Mouse (Mus musculus): ENCODE measurements around the gene Add1. TPM values are rescaled to one million over a fixed set of nuclear protein-coding genes. Genes with fewer than 3 reads are reported as not detected.
A peak's percentile ranks its signal among the peaks of the same experiment; 100 is the strongest.

Add1 gene
- polyA plus RNA-seq, 1 experiment from 2014 or later: 197 TPM

GRCm38 (mm10) chr5:34534776-34535581 is 38.5 kb upstream of the Add1 start:
- Histone ChIP-seq H3K27ac (no peak overlapping the region), H3K4me1 (peaks cover 7% of the 10 kb centered on the region; the same call in 1 of the 2 replicates), H3K9me3 (no peaks in the 10 kb centered on the region), H3K27me3 (no peaks in the 10 kb centered on the region), H3K9ac (no peak overlapping the region), H3K4me2 (no peak overlapping the region), H3K36me3 (no peaks in the 10 kb centered on the region), H3K4me3 (no peak overlapping the region)
- no peak for ATAC-seq (ENCODE audit: insufficient number of reproducible peaks, low FRiP score, low TSS enrichment, low read depth)
- WGBS: 80% methylated on average over 5 of the region's 5 CpGs

DNA sequence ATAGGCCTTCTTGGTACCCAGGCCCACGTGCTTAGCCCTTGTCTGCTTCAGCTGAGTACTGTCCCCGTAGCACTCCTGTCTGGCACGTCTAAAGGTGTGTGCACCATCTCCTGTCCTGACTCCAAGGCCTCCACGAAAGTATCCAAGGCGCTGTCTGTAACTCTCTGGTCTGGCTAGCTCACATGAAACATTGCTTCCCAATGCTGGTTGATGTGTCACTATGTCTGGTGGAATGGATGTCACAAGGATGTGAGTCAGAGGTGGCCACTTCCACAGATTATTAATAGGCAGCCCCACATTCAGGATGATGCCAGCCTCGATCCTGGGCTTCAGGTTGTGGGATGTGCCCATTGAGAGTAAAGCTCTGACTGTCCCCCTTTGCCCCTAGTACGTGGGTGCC is 37.6 kb upstream of the Add1 start:
- 84% methylated on average over 7 of the region's 7 CpGs for WGBS
- ATAC-seq (ENCODE audit: insufficient number of reproducible peaks, low FRiP score, low TSS enrichment, low read depth): no peak

DNA sequence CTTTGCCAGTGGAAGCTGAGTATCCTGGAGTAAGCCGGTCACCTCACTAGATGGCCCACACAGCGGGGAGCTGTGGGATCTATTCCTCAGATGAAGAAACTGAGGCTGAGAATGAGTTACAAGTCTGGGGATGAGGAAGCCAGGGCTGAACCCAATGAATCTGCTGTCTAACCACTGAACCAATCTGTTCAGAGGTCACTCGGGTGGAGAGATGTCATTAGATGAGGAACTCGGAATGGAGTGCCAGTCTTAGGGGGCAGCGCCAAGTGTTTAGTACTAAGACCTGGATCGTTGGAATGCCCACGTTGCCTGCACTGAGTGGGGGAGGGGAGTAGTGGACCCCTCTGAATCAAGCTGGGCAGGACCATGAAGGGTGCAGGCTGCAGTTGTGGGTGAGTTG is 35.4 kb upstream of the Add1 start:
- no peak overlapping the region for H3K4me3 ChIP-seq
- no peaks in the 10 kb centered on the region for H3K9me3 ChIP-seq
- H3K27me3 ChIP-seq: no peaks in the 10 kb centered on the region
- H3K36me3 ChIP-seq: no peaks in the 10 kb centered on the region
- H3K27ac ChIP-seq: no peak overlapping the region
- H3K9ac ChIP-seq: no peak overlapping the region
- no peak for ATAC-seq (ENCODE audit: insufficient number of reproducible peaks, low FRiP score, low TSS enrichment, low read depth)
- no peak overlapping the region for H3K4me2 ChIP-seq
- 0 out of 2 replicates have a peak, but pooled peaks cover 4% of the 10 kb centered on the region for H3K4me1 ChIP-seq
- WGBS: 70% methylated on average over 7 of the region's 7 CpGs

More for the DNA sequence above, 37.6 kb upstream of the Add1 start:
- no peak overlapping the region for H3K9ac ChIP-seq
- H3K27me3 ChIP-seq: no peaks in the 10 kb centered on the region
- no peak overlapping the region for H3K4me2 ChIP-seq
- H3K4me1 ChIP-seq: peaks cover 5% of the 10 kb centered on the region; the same call in 1 of the 2 replicates
- H3K36me3 ChIP-seq: no peaks in the 10 kb centered on the region
- H3K27ac ChIP-seq: no peak overlapping the region
- no peaks in the 10 kb centered on the region for H3K9me3 ChIP-seq
- no peak overlapping the region for H3K4me3 ChIP-seq

DNA sequence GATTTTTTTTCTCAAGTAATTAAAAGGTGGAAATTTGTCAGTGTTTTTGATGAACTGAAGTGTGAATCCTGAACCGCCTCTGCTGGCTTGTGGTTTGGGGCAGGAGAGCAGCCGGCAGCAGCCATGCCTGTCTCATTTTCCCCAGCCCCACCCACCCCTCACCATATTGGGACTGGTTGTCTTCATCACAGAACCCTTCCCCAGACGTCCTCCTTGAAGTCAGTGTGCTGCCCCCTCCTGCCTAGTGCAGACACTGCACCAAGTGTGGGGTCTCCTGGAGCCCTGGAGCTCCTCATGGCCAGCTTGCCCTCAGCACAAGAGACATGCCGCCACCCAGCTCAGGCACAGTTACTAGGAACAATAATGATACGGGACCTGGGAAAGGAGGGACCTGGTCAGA is 34.9 kb upstream of the Add1 start:
- Histone ChIP-seq H3K36me3 (no peaks in the 10 kb centered on the region), H3K9me3 (no peaks in the 10 kb centered on the region), H3K27me3 (no peaks in the 10 kb centered on the region), H3K4me1 (0 out of 2 replicates have a peak, but pooled peaks cover 6% of the 10 kb centered on the region), H3K9ac (no peak overlapping the region), H3K27ac (no peak overlapping the region), H3K4me3 (no peak overlapping the region), H3K4me2 (no peak overlapping the region)
- 33% methylated on average over 5 of the region's 5 CpGs for WGBS
- no peak for ATAC-seq (ENCODE audit: insufficient number of reproducible peaks, low FRiP score, low TSS enrichment, low read depth)

- H3K4me2 ChIP-seq: no peak overlapping the region
- no peak for ATAC-seq (ENCODE audit: insufficient number of reproducible peaks, low FRiP score, low TSS enrichment, low read depth)
- H3K27ac ChIP-seq: no peak overlapping the region
- 81% methylated on average over 2 of the region's 2 CpGs for WGBS
- no peaks in the 10 kb centered on the region for H3K27me3 ChIP-seq
- 0 out of 2 replicates have a peak, but pooled peaks cover 6% of the 10 kb centered on the region for H3K4me1 ChIP-seq
- no peaks in the 10 kb centered on the region for H3K36me3 ChIP-seq
- no peaks in the 10 kb centered on the region for H3K9me3 ChIP-seq
- H3K4me3 ChIP-seq: no peak overlapping the region
- H3K9ac ChIP-seq: no peak overlapping the region
Measured at GRCm38 (mm10) chr5:34539121-34539520, 34.3 kb upstream of the Add1 start.

DNA sequence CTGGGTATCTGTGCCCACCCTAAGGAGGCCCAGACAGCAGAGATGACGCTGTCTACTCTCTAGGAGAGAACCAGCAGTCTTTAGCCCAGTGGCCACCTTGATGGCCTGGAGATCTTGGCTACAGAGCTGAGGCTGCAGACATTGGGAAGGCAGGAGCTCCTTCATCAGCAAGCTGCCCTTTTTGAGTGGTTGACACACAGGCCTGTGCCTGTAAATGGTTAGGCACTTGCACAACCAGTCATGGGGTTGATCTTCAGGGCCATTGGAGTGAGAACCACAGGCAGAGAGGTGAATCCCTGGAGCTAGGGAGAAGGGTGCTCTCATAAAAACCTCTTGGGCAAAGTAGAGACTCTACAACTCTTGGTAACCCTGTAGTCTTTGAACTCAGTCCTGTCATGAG is 31.3 kb upstream of the Add1 start:
- H3K36me3 ChIP-seq: no peaks in the 10 kb centered on the region
- WGBS: 64% methylated on average over 1 of the region's 1 CpGs

DNA sequence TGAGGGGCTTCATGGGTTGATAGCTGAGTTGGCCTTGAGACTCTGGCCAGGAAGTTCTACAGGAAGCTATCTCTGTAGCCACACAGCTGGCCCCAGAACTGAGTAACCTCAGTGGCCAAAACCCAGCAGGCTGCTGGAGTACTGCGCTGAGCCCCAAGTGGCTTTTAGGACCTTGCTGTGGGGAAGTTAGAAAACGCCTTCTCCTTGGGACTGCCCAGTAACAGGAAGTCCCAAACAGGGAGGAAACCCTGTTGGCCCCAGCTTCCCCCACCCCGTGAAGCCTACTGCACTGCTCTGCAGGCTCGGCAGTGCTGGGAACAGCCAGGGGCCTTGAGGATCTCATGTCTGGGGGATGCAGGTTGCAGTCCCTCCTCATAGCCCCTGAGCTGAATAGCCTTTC is 30.4 kb upstream of the Add1 start:
- 53% methylated on average over 4 of the region's 4 CpGs for WGBS
- H3K9me3 ChIP-seq: no peaks in the 10 kb centered on the region
- H3K9ac ChIP-seq: no peak overlapping the region
- H3K36me3 ChIP-seq: no peaks in the 10 kb centered on the region
- H3K4me3 ChIP-seq: no peak overlapping the region
- H3K27ac ChIP-seq: no peak overlapping the region
- no peaks in the 10 kb centered on the region for H3K27me3 ChIP-seq
- 0 out of 2 replicates have a peak, but pooled peaks cover 5% of the 10 kb centered on the region for H3K4me1 ChIP-seq
- no peak for ATAC-seq (ENCODE audit: insufficient number of reproducible peaks, low FRiP score, low TSS enrichment, low read depth)
- H3K4me2 ChIP-seq: no peak overlapping the region

More for the DNA sequence above, 31.3 kb upstream of the Add1 start:
- ATAC-seq (ENCODE audit: insufficient number of reproducible peaks, low FRiP score, low TSS enrichment, low read depth): no peak
- Histone ChIP-seq H3K4me1 (0 out of 2 replicates have a peak, but pooled peaks cover 6% of the 10 kb centered on the region), H3K9me3 (no peaks in the 10 kb centered on the region), H3K9ac (no peak overlapping the region), H3K27ac (no peak overlapping the region), H3K4me3 (no peak overlapping the region), H3K4me2 (no peak overlapping the region), H3K27me3 (no peaks in the 10 kb centered on the region)

GRCm38 (mm10) chr5:34547410-34547809 is 26.1 kb upstream of the Add1 start:
- Histone ChIP-seq H3K27me3 (no peaks in the 10 kb centered on the region), H3K36me3 (peaks cover 11% of the 10 kb centered on the region), H3K4me1 (peaks cover 20% of the 10 kb centered on the region), H3K27ac (no peak overlapping the region), H3K9ac (no peak overlapping the region), H3K9me3 (no peaks in the 10 kb centered on the region), H3K4me2 (no peak overlapping the region), H3K4me3 (no peak overlapping the region)
- ATAC-seq (ENCODE audit: insufficient number of reproducible peaks, low FRiP score, low TSS enrichment, low read depth): no peak

- Histone ChIP-seq H3K4me3 (peak overlapping the region; percentile 90), H3K27me3 (no peaks in the 10 kb centered on the region), H3K9ac (no peak overlapping the region), H3K4me2 (peak overlapping the region; percentile 77), H3K9me3 (no peaks in the 10 kb centered on the region), H3K27ac (peak overlapping the region; percentile 68; the same call in 1 of the 2 replicates), H3K4me1 (peaks cover 18% of the 10 kb centered on the region), H3K36me3 (peaks cover 21% of the 10 kb centered on the region)
- ATAC-seq (ENCODE audit: insufficient number of reproducible peaks, low FRiP score, low TSS enrichment, low read depth): no peak
- 23% methylated on average over 8 of the region's 8 CpGs for WGBS
Measured at GRCm38 (mm10) chr5:34549135-34549482, 24.4 kb upstream of the Add1 start.

DNA sequence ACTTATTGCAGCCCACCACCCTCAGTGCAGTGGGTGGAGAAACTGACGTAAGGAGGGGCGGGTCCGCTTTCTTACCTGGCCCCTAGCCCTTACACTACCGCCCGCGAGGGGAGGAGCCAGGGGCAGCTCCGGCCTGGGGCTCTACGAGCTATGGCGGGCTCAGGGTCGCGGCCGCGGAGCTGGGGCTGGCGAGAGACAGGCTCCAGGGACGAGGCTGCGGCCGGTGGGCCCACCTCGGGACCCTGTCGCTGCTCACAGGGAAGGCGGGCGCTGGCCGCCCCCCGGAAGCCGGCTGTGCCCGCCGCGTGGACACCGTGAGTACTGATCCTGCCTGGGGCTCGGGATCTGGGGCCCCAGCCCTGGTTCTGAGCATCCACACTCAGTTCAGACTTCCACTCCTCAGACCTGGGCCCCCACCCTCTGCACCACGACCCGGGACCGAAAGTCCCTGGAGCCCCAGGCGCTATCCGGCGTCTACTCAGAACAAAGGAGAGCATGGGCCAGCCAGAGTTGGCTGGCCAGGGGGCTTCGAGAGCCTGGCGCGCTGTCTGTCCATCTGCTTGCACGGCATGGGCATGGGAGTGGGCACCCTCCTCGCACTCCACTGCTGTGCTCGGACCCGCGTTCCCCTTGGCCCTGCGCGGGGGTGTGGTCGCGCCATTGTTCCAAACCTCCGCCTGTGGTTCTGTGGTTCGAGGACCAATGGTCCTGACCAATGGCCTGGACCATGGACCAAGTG is 23.8 kb upstream of the Add1 start:
- H3K36me3 ChIP-seq: peaks cover 25% of the 10 kb centered on the region
- no peaks in the 10 kb centered on the region for H3K27me3 ChIP-seq
- H3K9me3 ChIP-seq: no peaks in the 10 kb centered on the region
- H3K4me2 ChIP-seq: peak overlapping the region; percentile 77
- H3K9ac ChIP-seq: peak overlapping the region; percentile 81
- WGBS: under 1% methylated on average over 49 of the region's 49 CpGs
- H3K4me1 ChIP-seq: peaks cover 18% of the 10 kb centered on the region
- H3K4me3 ChIP-seq: peak overlapping the region; percentile 90
- H3K27ac ChIP-seq: peak overlapping the region; percentile 68
- peak; percentile 81 for ATAC-seq (ENCODE audit: insufficient number of reproducible peaks, low FRiP score, low TSS enrichment, low read depth)

GRCm38 (mm10) chr5:34550251-34550650 is 23.2 kb upstream of the Add1 start:
- no peak for ATAC-seq (ENCODE audit: insufficient number of reproducible peaks, low FRiP score, low TSS enrichment, low read depth)

DNA sequence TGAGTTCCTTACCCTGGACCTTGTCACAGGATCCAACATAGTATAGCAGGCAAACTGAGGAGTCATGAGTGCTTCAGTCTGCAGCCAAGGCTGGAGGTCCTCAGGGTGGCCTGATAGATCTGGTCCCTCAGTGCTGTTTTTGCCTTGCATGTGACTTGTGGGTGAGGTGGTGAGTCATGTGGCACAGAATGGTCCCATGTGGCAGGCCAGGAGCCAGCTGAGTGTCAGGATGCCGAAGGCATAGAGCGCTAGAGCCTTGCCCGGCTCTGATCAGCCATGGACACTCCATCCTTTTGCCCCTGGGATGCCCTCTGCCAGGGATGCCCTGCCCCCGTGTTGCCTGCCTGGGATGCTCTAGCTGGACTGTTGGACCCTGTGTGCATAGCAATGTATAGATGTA is 21.6 kb upstream of the Add1 start:
- no peaks in the 10 kb centered on the region for H3K27me3 ChIP-seq
- no peak overlapping the region for H3K27ac ChIP-seq
- peaks cover 47% of the 10 kb centered on the region for H3K36me3 ChIP-seq
- H3K4me1 ChIP-seq: peaks cover 18% of the 10 kb centered on the region
- no peak for ATAC-seq (ENCODE audit: insufficient number of reproducible peaks, low FRiP score, low TSS enrichment, low read depth)
- no peaks in the 10 kb centered on the region for H3K9me3 ChIP-seq
- WGBS: 86% methylated on average over 4 of the region's 4 CpGs
- no peak overlapping the region for H3K9ac ChIP-seq
- no peak overlapping the region for H3K4me2 ChIP-seq
- no peak overlapping the region for H3K4me3 ChIP-seq

More at GRCm38 (mm10) chr5:34550251-34550650, 23.2 kb upstream of the Add1 start:
- Histone ChIP-seq H3K4me2 (peak overlapping the region; percentile 77), H3K4me1 (peaks cover 18% of the 10 kb centered on the region), H3K27me3 (no peaks in the 10 kb centered on the region), H3K4me3 (peak overlapping the region; percentile 90), H3K27ac (no peak overlapping the region), H3K36me3 (peaks cover 31% of the 10 kb centered on the region), H3K9me3 (no peaks in the 10 kb centered on the region), H3K9ac (peak overlapping the region; percentile 81; the same call in 1 of the 2 replicates)
- WGBS: 7% methylated on average over 6 of the region's 6 CpGs
